Mouse (Mus musculus) macrophage (primary cell): ENCODE measurements around the gene Ctcfl. TPM values are rescaled to one million over a fixed set of nuclear protein-coding genes. Genes with fewer than 3 reads are reported as not detected.

Experiments used
- H3K27ac ChIP-seq: fragments of 350-480 bp; formaldehyde crosslinking; 2 replicates; pipeline ENCODE4 v1.9.0; 2021
- H3K36me3 ChIP-seq: fragments of 350-480 bp; formaldehyde crosslinking; 2 replicates; pipeline ENCODE4 v1.9.0; 2021; ENCODE audit errors: inconsistent target
- H3K4me3 ChIP-seq: fragments of 350-480 bp; formaldehyde crosslinking; 2 replicates; pipeline ENCODE4 v1.9.0; 2021; ENCODE audit errors: inconsistent target
- H3K79me2 ChIP-seq: fragments of 350-480 bp; formaldehyde crosslinking; 2 replicates; pipeline ENCODE4 v1.9.0; 2021; ENCODE audit errors: inconsistent target
- WGBS: methylation state at CpG from one replicate; pipeline ENCODE4 v1.1.7; 2026; ENCODE audit warnings: inconsistent platforms; ENCODE audit not compliant: missing documents; 5-methylcytosine and 5-hydroxymethylcytosine counted together
- polyA plus RNA-seq: library from polyadenylated mRNA; stranded (reverse); fragments of 250-400 nt; gene quantifications from 3 replicates; pipeline ENCODE4 v1.2.4, GENCODE M21; 2018; ENCODE audit warnings: inconsistent platforms

Ctcfl gene
- polyA plus RNA-seq, 1 experiment from 2014 or later = not detected

- Histone ChIP-seq H3K27ac (no peak overlapping the region), H3K36me3 (no peaks in the 10 kb centered on the region), H3K79me2 (no peaks in the 10 kb centered on the region), H3K4me3 (no peak overlapping the region)
- 61% methylated on average over 7 of the region's 10 CpGs for WGBS
Measured at GRCm38 (mm10) chr2:173056303-173056881, 62.9 kb downstream of the Ctcfl start.

GRCm38 (mm10) chr2:173053846-173054245 lies 65.5 kb downstream of the Ctcfl start:
- Histone ChIP-seq H3K36me3 (no peaks in the 10 kb centered on the region), H3K4me3 (no peak overlapping the region), H3K79me2 (no peaks in the 10 kb centered on the region), H3K27ac (no peak overlapping the region)
- WGBS = 62% methylated on average over 6 of the region's 6 CpGs

GRCm38 (mm10) chr2:173052881-173053280 lies 66.4 kb downstream of the Ctcfl start:
- Histone ChIP-seq H3K27ac (no peak overlapping the region), H3K36me3 (no peaks in the 10 kb centered on the region), H3K4me3 (no peak overlapping the region), H3K79me2 (no peaks in the 10 kb centered on the region)
- 85% methylated on average over 8 of the region's 8 CpGs for WGBS

GRCm38 (mm10) chr2:173050604-173051382 lies 68.5 kb downstream of the Ctcfl start:
- Histone ChIP-seq H3K36me3 (no peaks in the 10 kb centered on the region), H3K27ac (no peak overlapping the region), H3K4me3 (no peak overlapping the region), H3K79me2 (no peaks in the 10 kb centered on the region)
- WGBS = 81% methylated on average over 7 of the region's 8 CpGs

- Histone ChIP-seq H3K79me2 (no peaks in the 10 kb centered on the region), H3K4me3 (no peak overlapping the region), H3K27ac (no peak overlapping the region), H3K36me3 (no peaks in the 10 kb centered on the region)
- 84% methylated on average over 6 of the region's 6 CpGs for WGBS
Measured at GRCm38 (mm10) chr2:173049817-173050216, 69.5 kb downstream of the Ctcfl start.

- Histone ChIP-seq H3K36me3 (no peaks in the 10 kb centered on the region), H3K27ac (no peak overlapping the region), H3K4me3 (no peak overlapping the region), H3K79me2 (no peaks in the 10 kb centered on the region)
- WGBS = 89% methylated on average over 3 of the region's 3 CpGs
Measured at GRCm38 (mm10) chr2:173049231-173049630, 70.1 kb downstream of the Ctcfl start.

GRCm38 (mm10) chr2:173048041-173048745 lies 71.1 kb downstream of the Ctcfl start:
- no peak overlapping the region for H3K27ac ChIP-seq
- 81% methylated on average over 17 of the region's 17 CpGs for WGBS
- H3K4me3 ChIP-seq = no peak overlapping the region
- no peaks in the 10 kb centered on the region for H3K36me3 ChIP-seq
- H3K79me2 ChIP-seq = no peaks in the 10 kb centered on the region

GRCm38 (mm10) chr2:173047471-173047870 lies 71.9 kb downstream of the Ctcfl start:
- WGBS = 95% methylated on average over 5 of the region's 5 CpGs

GRCm38 (mm10) chr2:173046582-173047297 lies 72.6 kb downstream of the Ctcfl start:
- peak overlapping the region; percentile 48 for H3K27ac ChIP-seq
- 4% methylated on average over 15 of the region's 15 CpGs for WGBS
- H3K36me3 ChIP-seq = no peaks in the 10 kb centered on the region
- no peaks in the 10 kb centered on the region for H3K79me2 ChIP-seq
- H3K4me3 ChIP-seq = no peak overlapping the region

More at GRCm38 (mm10) chr2:173047471-173047870, 71.9 kb downstream of the Ctcfl start:
- H3K4me3 ChIP-seq = no peak overlapping the region
- H3K36me3 ChIP-seq = no peaks in the 10 kb centered on the region
- H3K27ac ChIP-seq = no peak overlapping the region
- H3K79me2 ChIP-seq = no peaks in the 10 kb centered on the region

- WGBS = 83% methylated on average over 18 of the region's 18 CpGs
- no peak overlapping the region for H3K27ac ChIP-seq
- no peaks in the 10 kb centered on the region for H3K79me2 ChIP-seq
- H3K4me3 ChIP-seq = no peak overlapping the region
- H3K36me3 ChIP-seq = no peaks in the 10 kb centered on the region
Measured at GRCm38 (mm10) chr2:173044198-173044970, 74.9 kb downstream of the Ctcfl start.

Other genes with a start within 250 kb of the Ctcfl start
- gene Bmp7, start 179.2 kb downstream of the Ctcfl start, polyA plus RNA-seq = 0.04 TPM in 1 of 3 replicates, not detected in the others
- not detected in 3 replicates for gene Spo11, start 141.8 kb downstream of the Ctcfl start, polyA plus RNA-seq
- gene Rae1, start 119.4 kb downstream of the Ctcfl start, polyA plus RNA-seq = 27.7 to 41.7 TPM (median 35.9 TPM) in 3 replicates
- gene Rbm38, start 99.0 kb downstream of the Ctcfl start, polyA plus RNA-seq = 9.6 to 14.5 TPM (median 12.6 TPM) in 3 replicates
- not detected in 3 replicates for gene Pck1, start 33.5 kb upstream of the Ctcfl start, polyA plus RNA-seq
- gene Zbp1, start 99.4 kb upstream of the Ctcfl start, polyA plus RNA-seq = 88.4 to 217 TPM (median 90.0 TPM) in 3 replicates
- gene Pmepa1, start 157.0 kb upstream of the Ctcfl start, polyA plus RNA-seq = 0.32 to 0.33 TPM in 2 of 3 replicates, not detected in the other